Mouse (Mus musculus): Measurements from ENCODE around the gene Rgs8. TPM values are rescaled to one million over a fixed set of nuclear protein-coding genes. Genes with fewer than 3 reads are reported as not detected.

The Rgs8 gene
- polyA plus RNA-seq, 1 experiment from 2014 or later, result 0.16 TPM

GRCm38 (mm10) chr1:153659666-153660065 lies 6.8 kb downstream of the Rgs8 start:
- H3K4me1 ChIP-seq (ENCODE audit: insufficient read depth, low read length), result peaks cover 8% of the 10 kb centered on the region
- no peak for ATAC-seq (ENCODE audit: low FRiP score, low TSS enrichment)
- no peaks in the 10 kb centered on the region for H3K36me3 ChIP-seq (ENCODE audit: insufficient read depth, low read length)
- peaks cover 15% of the 10 kb centered on the region for H3K27me3 ChIP-seq (ENCODE audit: insufficient read depth, low read length)
- H3K9me3 ChIP-seq (ENCODE audit: low read length), result no peaks in the 10 kb centered on the region
- 49% methylated on average over 9 of the region's 9 CpGs for whole genome bisulfite sequencing
- H3K4me3 ChIP-seq (ENCODE audit: low read length), result no peak overlapping the region
- H3K27ac ChIP-seq (ENCODE audit: low read length), result no peak overlapping the region
- H3K9ac ChIP-seq (replicated peaks; ENCODE audit: low read length), result no peak overlapping the region
- no peak overlapping the region for H3K4me2 ChIP-seq (replicated peaks; ENCODE audit: low read depth, low read length)

- H3K36me3 ChIP-seq (ENCODE audit: insufficient read depth, low read length), result no peaks in the 10 kb centered on the region
- no peak overlapping the region for H3K4me3 ChIP-seq (ENCODE audit: low read length)
- no peaks in the 10 kb centered on the region for H3K9me3 ChIP-seq (ENCODE audit: low read length)
- WGBS, result 30% methylated on average over 15 of the region's 15 CpGs
- H3K9ac ChIP-seq (replicated peaks; ENCODE audit: low read length), result no peak overlapping the region
- peaks cover 20% of the 10 kb centered on the region for H3K4me1 ChIP-seq (ENCODE audit: insufficient read depth, low read length)
- H3K27ac ChIP-seq (ENCODE audit: low read length), result no peak overlapping the region
- ATAC-seq (ENCODE audit: low FRiP score, low TSS enrichment), result no peak
- H3K4me2 ChIP-seq (replicated peaks; ENCODE audit: low read depth, low read length), result no peak overlapping the region
- H3K27me3 ChIP-seq (ENCODE audit: insufficient read depth, low read length), result peaks cover 26% of the 10 kb centered on the region
These were observed 8.3 kb downstream of the Rgs8 start for GRCm38 (mm10) chr1:153660982-153661688.

- Histone ChIP-seq H3K9ac (replicated peaks; ENCODE audit: low read length) (no peak overlapping the region), H3K4me1 (ENCODE audit: insufficient read depth, low read length) (peaks cover 25% of the 10 kb centered on the region), H3K9me3 (ENCODE audit: low read length) (no peaks in the 10 kb centered on the region), H3K36me3 (ENCODE audit: insufficient read depth, low read length) (no peaks in the 10 kb centered on the region), H3K27ac (ENCODE audit: low read length) (no peak overlapping the region), H3K4me3 (ENCODE audit: low read length) (no peak overlapping the region), H3K27me3 (ENCODE audit: insufficient read depth, low read length) (peaks cover 26% of the 10 kb centered on the region), H3K4me2 (replicated peaks; ENCODE audit: low read depth, low read length) (no peak overlapping the region)
- WGBS, result 31% methylated on average over 4 of the region's 4 CpGs
- ATAC-seq (ENCODE audit: low FRiP score, low TSS enrichment), result peak; percentile 67
These were observed 8.8 kb downstream of the Rgs8 start for GRCm38 (mm10) chr1:153661689-153662002.

GRCm38 (mm10) chr1:153662362-153662761 lies 9.5 kb downstream of the Rgs8 start:
- H3K9ac ChIP-seq (replicated peaks; ENCODE audit: low read length), result no peak overlapping the region
- H3K27me3 ChIP-seq (ENCODE audit: insufficient read depth, low read length), result peaks cover 26% of the 10 kb centered on the region
- peaks cover 25% of the 10 kb centered on the region for H3K4me1 ChIP-seq (ENCODE audit: insufficient read depth, low read length)
- H3K4me3 ChIP-seq (ENCODE audit: low read length), result no peak overlapping the region
- H3K27ac ChIP-seq (ENCODE audit: low read length), result no peak overlapping the region
- no peaks in the 10 kb centered on the region for H3K9me3 ChIP-seq (ENCODE audit: low read length)
- H3K36me3 ChIP-seq (ENCODE audit: insufficient read depth, low read length), result no peaks in the 10 kb centered on the region
- ATAC-seq (ENCODE audit: low FRiP score, low TSS enrichment), result no peak
- WGBS, result 51% methylated on average over 4 of the region's 4 CpGs
- H3K4me2 ChIP-seq (replicated peaks; ENCODE audit: low read depth, low read length), result no peak overlapping the region

GRCm38 (mm10) chr1:153665066-153665715 lies 12.4 kb downstream of the Rgs8 start:
- H3K36me3 ChIP-seq (ENCODE audit: insufficient read depth, low read length), result no peaks in the 10 kb centered on the region
- 8% methylated on average over 10 of the region's 10 CpGs for WGBS
- H3K4me2 ChIP-seq (replicated peaks; ENCODE audit: low read depth, low read length), result no peak overlapping the region
- H3K4me1 ChIP-seq (ENCODE audit: insufficient read depth, low read length), result peaks cover 25% of the 10 kb centered on the region
- peaks cover 23% of the 10 kb centered on the region for H3K27me3 ChIP-seq (ENCODE audit: insufficient read depth, low read length)
- H3K27ac ChIP-seq (ENCODE audit: low read length), result no peak overlapping the region
- H3K9ac ChIP-seq (replicated peaks; ENCODE audit: low read length), result no peak overlapping the region
- H3K9me3 ChIP-seq (ENCODE audit: low read length), result no peaks in the 10 kb centered on the region
- ATAC-seq (ENCODE audit: low FRiP score, low TSS enrichment), result peak; percentile 49
- no peak overlapping the region for H3K4me3 ChIP-seq (ENCODE audit: low read length)

GRCm38 (mm10) chr1:153666236-153666635 lies 13.4 kb downstream of the Rgs8 start:
- 0% methylated on average over 1 of the region's 1 CpGs for WGBS
- H3K27me3 ChIP-seq (ENCODE audit: insufficient read depth, low read length), result peaks cover 15% of the 10 kb centered on the region
- H3K27ac ChIP-seq (ENCODE audit: low read length), result no peak overlapping the region
- ATAC-seq (ENCODE audit: low FRiP score, low TSS enrichment), result no peak
- H3K9me3 ChIP-seq (ENCODE audit: low read length), result no peaks in the 10 kb centered on the region
- H3K4me2 ChIP-seq (replicated peaks; ENCODE audit: low read depth, low read length), result no peak overlapping the region
- no peak overlapping the region for H3K9ac ChIP-seq (replicated peaks; ENCODE audit: low read length)
- no peaks in the 10 kb centered on the region for H3K36me3 ChIP-seq (ENCODE audit: insufficient read depth, low read length)
- H3K4me1 ChIP-seq (ENCODE audit: insufficient read depth, low read length), result peaks cover 23% of the 10 kb centered on the region
- no peak overlapping the region for H3K4me3 ChIP-seq (ENCODE audit: low read length)

- H3K27me3 ChIP-seq (ENCODE audit: insufficient read depth, low read length), result peaks cover 15% of the 10 kb centered on the region; the same call in 1 of the 2 replicates
- no peak overlapping the region for H3K9ac ChIP-seq (replicated peaks; ENCODE audit: low read length)
- peaks cover 17% of the 10 kb centered on the region for H3K4me1 ChIP-seq (ENCODE audit: insufficient read depth, low read length)
- no peak for ATAC-seq (ENCODE audit: low FRiP score, low TSS enrichment)
- no peak overlapping the region for H3K4me3 ChIP-seq (ENCODE audit: low read length)
- no peaks in the 10 kb centered on the region for H3K9me3 ChIP-seq (ENCODE audit: low read length)
- H3K27ac ChIP-seq (ENCODE audit: low read length), result no peak overlapping the region
- no peak overlapping the region for H3K4me2 ChIP-seq (replicated peaks; ENCODE audit: low read depth, low read length)
- H3K36me3 ChIP-seq (ENCODE audit: insufficient read depth, low read length), result no peaks in the 10 kb centered on the region
- WGBS, result 61% methylated on average over 4 of the region's 4 CpGs
These were observed 14.5 kb downstream of the Rgs8 start for GRCm38 (mm10) chr1:153667244-153667727.

- Histone ChIP-seq H3K9me3 (ENCODE audit: low read length) (no peaks in the 10 kb centered on the region), H3K27ac (ENCODE audit: low read length) (no peak overlapping the region), H3K36me3 (ENCODE audit: insufficient read depth, low read length) (no peaks in the 10 kb centered on the region), H3K9ac (replicated peaks; ENCODE audit: low read length) (no peak overlapping the region), H3K4me1 (ENCODE audit: insufficient read depth, low read length) (peaks cover 17% of the 10 kb centered on the region), H3K4me3 (ENCODE audit: low read length) (no peak overlapping the region), H3K27me3 (ENCODE audit: insufficient read depth, low read length) (peaks cover 15% of the 10 kb centered on the region; the same call in 1 of the 2 replicates), H3K4me2 (replicated peaks; ENCODE audit: low read depth, low read length) (no peak overlapping the region)
- WGBS, result 78% methylated on average over 5 of the region's 5 CpGs
- no peak for ATAC-seq (ENCODE audit: low FRiP score, low TSS enrichment)
These were observed 15.0 kb downstream of the Rgs8 start for GRCm38 (mm10) chr1:153667781-153668180.

- Histone ChIP-seq H3K36me3 (ENCODE audit: insufficient read depth, low read length) (no peaks in the 10 kb centered on the region), H3K27ac (ENCODE audit: low read length) (no peak overlapping the region), H3K27me3 (ENCODE audit: insufficient read depth, low read length) (peaks cover 15% of the 10 kb centered on the region; the same call in 1 of the 2 replicates), H3K9me3 (ENCODE audit: low read length) (no peaks in the 10 kb centered on the region), H3K9ac (replicated peaks; ENCODE audit: low read length) (no peak overlapping the region), H3K4me3 (ENCODE audit: low read length) (no peak overlapping the region), H3K4me2 (replicated peaks; ENCODE audit: low read depth, low read length) (no peak overlapping the region), H3K4me1 (ENCODE audit: insufficient read depth, low read length) (peaks cover 17% of the 10 kb centered on the region)
- ATAC-seq (ENCODE audit: low FRiP score, low TSS enrichment), result no peak
- WGBS, result 20% methylated on average over 7 of the region's 7 CpGs
These were observed 16.3 kb downstream of the Rgs8 start for GRCm38 (mm10) chr1:153669086-153669485.

- Histone ChIP-seq H3K27ac (ENCODE audit: low read length) (no peak overlapping the region), H3K36me3 (ENCODE audit: insufficient read depth, low read length) (no peaks in the 10 kb centered on the region), H3K4me2 (replicated peaks; ENCODE audit: low read depth, low read length) (no peak overlapping the region), H3K4me3 (ENCODE audit: low read length) (no peak overlapping the region), H3K4me1 (ENCODE audit: insufficient read depth, low read length) (peaks cover 17% of the 10 kb centered on the region), H3K27me3 (ENCODE audit: insufficient read depth, low read length) (peaks cover 10% of the 10 kb centered on the region; the same call in 1 of the 2 replicates), H3K9me3 (ENCODE audit: low read length) (no peaks in the 10 kb centered on the region), H3K9ac (replicated peaks; ENCODE audit: low read length) (no peak overlapping the region)
- WGBS, result 68% methylated on average over 3 of the region's 3 CpGs
- no peak for ATAC-seq (ENCODE audit: low FRiP score, low TSS enrichment)
These were observed 16.9 kb downstream of the Rgs8 start for GRCm38 (mm10) chr1:153669728-153670127.

Measured in kidney, embryonic 16.5 days (tissue).